In genomic region chr11:68399548-68400020, GRCm38 (mm10) we compare ENCODE assay signal across 9 mouse cellular contexts. TPM values are rescaled to one million over a fixed set of nuclear protein-coding genes. Genes with fewer than 3 reads are reported as not detected.
DNase-seq lines count a peak whose midpoint lies in the region; ATAC-seq and TF ChIP-seq lines count a peak whose summit lies in the region.
"Had no signal": no experiment of that assay in that cellular context is flagged by ENCODE, and none has a peak within 500 bp of the region (broad histone marks: within the 10 kb centered on the region; RNA-seq: fewer than 3 reads in every experiment).

No protein-coding gene starts in this region.

- H3K27me3 ChIP-seq in thymus, adult 2 months (ENCODE audit: control insufficient read depth, insufficient read depth, low read length), result peaks cover 26% of the 10 kb centered on the region; the same call in 1 of the 2 replicates
- peaks cover 24% of the 10 kb centered on the region for H3K27me3 ChIP-seq in hindbrain, postnatal 0 days (ENCODE audit: insufficient read depth, low read length)

- no peaks in the 10 kb centered on the region for H3K36me3 ChIP-seq in thymus, adult 2 months (ENCODE audit: control insufficient read depth, insufficient read depth, low read length)
- no peaks in the 10 kb centered on the region for H3K36me3 ChIP-seq in hindbrain, postnatal 0 days (ENCODE audit: insufficient read depth, low read length)

- no peaks in the 10 kb centered on the region for H3K9me3 ChIP-seq in hindbrain, postnatal 0 days (ENCODE audit: low read length)

- peaks cover 13% of the 10 kb centered on the region for H3K4me1 ChIP-seq in thymus, adult 2 months (replicated peaks; ENCODE audit: control insufficient read depth, insufficient read depth, low read length)
- 0 out of 2 replicates have a peak, but pooled peaks cover 9% of the 10 kb centered on the region for H3K4me1 ChIP-seq in hindbrain, postnatal 0 days (ENCODE audit: insufficient read depth, low read length)

- H3K4me3 ChIP-seq in thymus, adult 2 months (ENCODE audit: control insufficient read depth, insufficient read depth, low read length), result peak overlapping the region; percentile 49
- peak overlapping the region; percentile 51 for H3K4me3 ChIP-seq in hindbrain, postnatal 0 days (ENCODE audit: low read length)

- no peak for TF ChIP-seq CTCF in thymus, adult 2 months (IDR thresholded peaks at IDR 0.05; ENCODE audit: borderline replicate concordance, control insufficient read depth, extremely low read depth, insufficient read depth, low read length, poor library complexity)
- no peak for TF ChIP-seq CTCF in hindbrain, postnatal 0 days (IDR thresholded peaks at IDR 0.05; ENCODE audit: low read depth)

- DNase-seq in adrenal gland, postnatal 10 days, result peak; percentile 16
- no peak for DNase-seq in adrenal gland, adult 2 months
- DNase-seq in thymus, adult 2 months, result no peak
- DNase-seq in thymus, postnatal 10 days (ENCODE audit: low spot score in 2 of 2), result no peak
- DNase-seq in hindbrain, postnatal 0 days (ENCODE audit: low spot score), result peak; percentile 72
- peak; percentile 82 for DNase-seq in mesoderm, embryonic 11.5 days (ENCODE audit: low read depth, low spot score)
- DNase-seq in ovary, adult 18-20 months (ENCODE audit: low spot score), result no peak
- no peak for DNase-seq in adrenal gland, adult 18-20 months (ENCODE audit: low spot score in 2 of 2)

- no peak; the same call in 1 of the 2 replicates for TF ChIP-seq POLR2A in thymus, adult 2 months (IDR thresholded peaks at IDR 0.05; ENCODE audit: control insufficient read depth, extremely low read depth, insufficient read depth, low read length, poor library complexity)

- H3K4me2 ChIP-seq in hindbrain, postnatal 0 days (ENCODE audit: low read depth, low read length), result peak overlapping the region; percentile 94

- H3K27ac ChIP-seq in thymus, adult 2 months (ENCODE audit: control insufficient read depth, insufficient read depth, low read length), result no peak overlapping the region
- H3K27ac ChIP-seq in hindbrain, postnatal 0 days, result no peak overlapping the region

- peak overlapping the region; percentile 46 for H3K9ac ChIP-seq in hindbrain, postnatal 0 days (replicated peaks; ENCODE audit: low read length)

- WGBS in thymus, adult 2 months, result 3% methylated on average over 39 of the region's 47 CpGs
- under 1% methylated on average over 46 of the region's 47 CpGs for WGBS in hindbrain, postnatal 0 days

- peak; percentile 89 for ATAC-seq in hindbrain, postnatal 0 days

RNA-seq across cellular contexts. Expression of gene Ntn1, which starts 1.0 kb away (rescaled TPM):
- total RNA-seq in adrenal gland, postnatal 10 days (2021), result 10 to 100 TPM; 11.0 TPM
- 10 to 100 TPM in 1 of 2 experiments, 1 to 10 TPM in 1; 9.9 to 16.1 TPM for total RNA-seq in adrenal gland, adult 2 months (2021)
- polyA plus RNA-seq in adrenal gland, adult 2 months (2012; rRNA removed), result 16.0 and 19.9 TPM in 2 replicates
- 16.6 and 20.4 TPM in 2 replicates for polyA plus RNA-seq in thymus, adult 2 months (2012; rRNA removed)
- 81.7 and 101 TPM in 2 replicates for total RNA-seq in hindbrain, postnatal 0 days (2014; rRNA removed)
- polyA plus RNA-seq in hindbrain, postnatal 0 days (2015; fragmentation: Nextera tagmentation; extraction: Ambion mirVana), result 13.8 and 14.3 TPM in 2 replicates
- total RNA-seq in adrenal gland, adult 18-20 months (2021), result 10 to 100 TPM; 13.8 to 14.1 TPM
- total RNA-seq: neutrophil, adult 5-6 weeks had no signal

RNA-seq across cellular contexts. Expression of gene Pik3r5, which starts 32.3 kb away (rescaled TPM):
- 1 to 10 TPM; 1.6 to 2.3 TPM for total RNA-seq in adrenal gland, postnatal 10 days (2021)
- 1 to 10 TPM; 1.4 to 3.2 TPM for total RNA-seq in adrenal gland, adult 2 months (2021)
- polyA plus RNA-seq in adrenal gland, adult 2 months (2012; rRNA removed), result 1.6 TPM in 2 replicates
- 105 and 108 TPM in 2 replicates for polyA plus RNA-seq in thymus, adult 2 months (2012; rRNA removed)
- total RNA-seq in hindbrain, postnatal 0 days (2014; rRNA removed), result 1.4 and 2.5 TPM in 2 replicates
- polyA plus RNA-seq in hindbrain, postnatal 0 days (2015; fragmentation: Nextera tagmentation; extraction: Ambion mirVana), result 0.34 and 0.65 TPM in 2 replicates
- total RNA-seq in adrenal gland, adult 18-20 months (2021), result 1 to 10 TPM; 1.6 to 3.0 TPM

Comparison
In these comparisons a context has a peak if more than half of its experiments do, and no peak if none do; other contexts are left out.
1. DNase-seq: peak in adrenal gland, postnatal 10 days (single experiment), hindbrain, postnatal 0 days (single experiment) and mesoderm, embryonic 11.5 days (single experiment); none in adrenal gland, adult 2 months (single experiment), thymus, adult 2 months (single experiment), thymus, postnatal 10 days (0 of 2), ovary, adult 18-20 months (single experiment) and adrenal gland, adult 18-20 months (0 of 2).